Mouse (Mus musculus): Measurements from ENCODE around the gene Iars2. TPM values are rescaled to one million over a fixed set of nuclear protein-coding genes. Genes with fewer than 3 reads are reported as not detected.

The Iars2 gene
- total and polyA plus RNA-seq, 3 experiments: 39.9 to 43.9 TPM; not detected in 1

GRCm38 (mm10) chr1:185245456-185245855 is 83.7 kb downstream of the Iars2 start:
- Histone ChIP-seq H3K9me3 (replicated peaks; ENCODE audit: insufficient read depth, low read length) (no peaks in the 10 kb centered on the region), H3K27ac (ENCODE audit: control insufficient read depth, low read depth, low read length) (no peak overlapping the region), H3K27me3 (ENCODE audit: control insufficient read depth in 1 of 2, insufficient read depth in 2 of 2, low read length in 2 of 2) (no peaks in the 10 kb centered on the region), H3K4me3 (ENCODE audit: control insufficient read depth in 1 of 2, insufficient read depth in 1 of 2, low read depth in 2 of 2, low read length in 2 of 2) (no peak overlapping the region), H3K4me1 (ENCODE audit: control insufficient read depth in 1 of 2, insufficient read depth in 2 of 2, low read length in 2 of 2) (no peaks in the 10 kb centered on the region), H3K79me2 (ENCODE audit: control insufficient read depth, insufficient read depth, low read length, poor library complexity) (no peaks in the 10 kb centered on the region), H3K9ac (ENCODE audit: control insufficient read depth, low read depth, low read length, poor library complexity, severe bottlenecking) (no peak overlapping the region), H3K36me3 (ENCODE audit: control insufficient read depth in 1 of 2, insufficient read depth in 2 of 2, low read length in 2 of 2) (peaks cover 0 to 19% of the 10 kb centered on the region in 2 experiments; a peak in 2 of 4 replicates)
- DNase-seq (ENCODE audit: low read depth, low spot score): no peak
- TF ChIP-seq RCOR1 (IDR thresholded peaks at IDR 0.05; ENCODE audit: low read depth, low read length): no peak
- no peak for TF ChIP-seq ZKSCAN1 (IDR thresholded peaks at IDR 0.05; ENCODE audit: low read depth, low read length)
- no peak for TF ChIP-seq ZC3H11A (IDR thresholded peaks at IDR 0.05; ENCODE audit: low read depth, low read length)
- no peak for TF ChIP-seq MAFK (IDR thresholded peaks at IDR 0.05; ENCODE audit: borderline replicate concordance, low read depth, low read length)
- TF ChIP-seq ELF1 (IDR thresholded peaks at IDR 0.05; ENCODE audit: low read depth, low read length): no peak
- no peak for TF ChIP-seq GATA1 (IDR thresholded peaks at IDR 0.05; ENCODE audit: low read depth, low read length)
- no peak for TF ChIP-seq MYC (IDR thresholded peaks at IDR 0.05; ENCODE audit: low read depth, low read length)
- no peak for TF ChIP-seq SMC3 (IDR thresholded peaks at IDR 0.05; ENCODE audit: low read depth, low read length)
- TF ChIP-seq POLR2A (IDR thresholded peaks at IDR 0.05; ENCODE audit: control insufficient read depth in 1 of 2, insufficient read depth in 1 of 2, low read depth in 1 of 2, low read length in 2 of 2, poor library complexity in 1 of 2): no peak
- TF ChIP-seq BHLHE40 (IDR thresholded peaks at IDR 0.05; ENCODE audit: borderline replicate concordance, low read depth, low read length): no peak
- no peak for TF ChIP-seq UBTF (IDR thresholded peaks at IDR 0.05; ENCODE audit: borderline replicate concordance, insufficient read depth, low read depth, low read length)
- no peak for TF ChIP-seq CTCF (IDR thresholded peaks at IDR 0.05 in 2 of 3, conservative IDR thresholded peaks at IDR 0.05 in 1 of 3; ENCODE audit: control insufficient read depth in 1 of 3, insufficient read depth in 1 of 3, low read depth in 2 of 3, low read length in 3 of 3, poor library complexity in 1 of 3, severe bottlenecking in 1 of 3)
- no peak for TF ChIP-seq MXI1 (IDR thresholded peaks at IDR 0.05; ENCODE audit: low read depth, low read length)
- no peak for TF ChIP-seq CHD2 (IDR thresholded peaks at IDR 0.05; ENCODE audit: low read length)
- TF ChIP-seq NRF1 (IDR thresholded peaks at IDR 0.05; ENCODE audit: insufficient read depth, low read depth, low read length, poor library complexity, severe bottlenecking): no peak

GRCm38 (mm10) chr1:185243013-185243412 is 86.2 kb downstream of the Iars2 start:
- no peaks in the 10 kb centered on the region for H3K79me2 ChIP-seq (ENCODE audit: control insufficient read depth, insufficient read depth, low read length, poor library complexity)
- H3K9me3 ChIP-seq (replicated peaks; ENCODE audit: insufficient read depth, low read length): no peaks in the 10 kb centered on the region
- TF ChIP-seq ZKSCAN1 (IDR thresholded peaks at IDR 0.05; ENCODE audit: low read depth, low read length) (no peak), GATA1 (IDR thresholded peaks at IDR 0.05; ENCODE audit: low read depth, low read length) (no peak), SMC3 (IDR thresholded peaks at IDR 0.05; ENCODE audit: low read depth, low read length) (no peak), MAZ (IDR thresholded peaks at IDR 0.05; ENCODE audit: low read depth, low read length) (no peak), ZNF384 (IDR thresholded peaks at IDR 0.05; ENCODE audit: low read depth, low read length) (no peak), SIN3A (IDR thresholded peaks at IDR 0.05; ENCODE audit: low read length) (no peak)
- no peaks in the 10 kb centered on the region for H3K27me3 ChIP-seq (ENCODE audit: control insufficient read depth in 1 of 2, insufficient read depth in 2 of 2, low read length in 2 of 2)
- H3K36me3 ChIP-seq (ENCODE audit: control insufficient read depth in 1 of 2, insufficient read depth in 2 of 2, low read length in 2 of 2): peaks cover 0 to 22% of the 10 kb centered on the region in 2 experiments; a peak in 2 of 4 replicates
- no peaks in the 10 kb centered on the region for H3K4me1 ChIP-seq (ENCODE audit: control insufficient read depth in 1 of 2, insufficient read depth in 2 of 2, low read length in 2 of 2)
- no peak overlapping the region for H3K27ac ChIP-seq (ENCODE audit: control insufficient read depth, low read depth, low read length)
- no peak for DNase-seq (ENCODE audit: low read depth, low spot score)
- H3K9ac ChIP-seq (ENCODE audit: control insufficient read depth, low read depth, low read length, poor library complexity, severe bottlenecking): no peak overlapping the region
- H3K4me3 ChIP-seq (ENCODE audit: control insufficient read depth in 1 of 2, insufficient read depth in 1 of 2, low read depth in 2 of 2, low read length in 2 of 2): no peak overlapping the region

Measured in MEL (cell line).